Mouse (Mus musculus): ENCODE measurements around the gene A830018L16Rik.
"Not testable (repeated sequence)": the region's sequence is repeated elsewhere in the genome, so short reads cannot be mapped to it uniquely, and the experiment has no call there.

A830018L16Rik gene

GRCm38 (mm10) chr1:11413894-11414556 lies at the start of gene A830018L16Rik:
TSS of gene A830018L16Rik (plus strand) at chr1:11414105.
- DNase-seq (ENCODE audit: low read depth, low spot score) = peak; percentile 63

GRCm38 (mm10) chr1:11385846-11386245 lies 28.1 kb upstream of the A830018L16Rik start:
- DNase-seq (ENCODE audit: low read depth, low spot score) = no peak

- no peak for DNase-seq (ENCODE audit: low read depth, low spot score)
These were observed 18.5 kb upstream of the A830018L16Rik start for GRCm38 (mm10) chr1:11395408-11395807.

- DNase-seq (ENCODE audit: low read depth, low spot score) = no peak
These were observed 17.7 kb upstream of the A830018L16Rik start for GRCm38 (mm10) chr1:11395996-11396736.

GRCm38 (mm10) chr1:11401159-11401558 lies 12.7 kb upstream of the A830018L16Rik start:
- DNase-seq (ENCODE audit: low read depth, low spot score) = no peak

GRCm38 (mm10) chr1:11405527-11405926 lies 8.4 kb upstream of the A830018L16Rik start:
- no peak for DNase-seq (ENCODE audit: low read depth, low spot score)

- DNase-seq (ENCODE audit: low read depth, low spot score) = no peak
These were observed 7.9 kb upstream of the A830018L16Rik start for GRCm38 (mm10) chr1:11406026-11406425.

- DNase-seq (ENCODE audit: low read depth, low spot score) = no peak
These were observed 655 bp downstream of the A830018L16Rik start for GRCm38 (mm10) chr1:11414560-11414959.

- no peak for DNase-seq (ENCODE audit: low read depth, low spot score)
These were observed 13.4 kb downstream of the A830018L16Rik start for GRCm38 (mm10) chr1:11427310-11427709.

GRCm38 (mm10) chr1:11458353-11458752 lies 44.4 kb downstream of the A830018L16Rik start:
- DNase-seq (ENCODE audit: low read depth, low spot score) = peak; percentile 4

GRCm38 (mm10) chr1:11466325-11466724 lies 52.4 kb downstream of the A830018L16Rik start:
- DNase-seq (ENCODE audit: low read depth, low spot score) = no peak

GRCm38 (mm10) chr1:11467065-11467643 lies 53.2 kb downstream of the A830018L16Rik start:
- DNase-seq (ENCODE audit: low read depth, low spot score) = no peak

GRCm38 (mm10) chr1:11492936-11493335 lies 79.0 kb downstream of the A830018L16Rik start:
- DNase-seq (ENCODE audit: low read depth, low spot score) = no peak

GRCm38 (mm10) chr1:11501556-11501955 lies 87.7 kb downstream of the A830018L16Rik start:
- DNase-seq (ENCODE audit: low read depth, low spot score) = no peak

- DNase-seq (ENCODE audit: low read depth, low spot score) = not testable (repeated sequence)
These were observed 135.9 kb downstream of the A830018L16Rik start for GRCm38 (mm10) chr1:11549810-11550209.

- DNase-seq (ENCODE audit: low read depth, low spot score) = peak; percentile 4
These were observed 151.4 kb downstream of the A830018L16Rik start for GRCm38 (mm10) chr1:11565309-11565708.

GRCm38 (mm10) chr1:11566730-11567129 lies 152.8 kb downstream of the A830018L16Rik start:
- no peak for DNase-seq (ENCODE audit: low read depth, low spot score)

- no peak for DNase-seq (ENCODE audit: low read depth, low spot score)
These were observed 153.5 kb downstream of the A830018L16Rik start for GRCm38 (mm10) chr1:11567300-11567885.

- DNase-seq (ENCODE audit: low read depth, low spot score) = no peak
These were observed 156.4 kb downstream of the A830018L16Rik start for GRCm38 (mm10) chr1:11570274-11570673.

GRCm38 (mm10) chr1:11573462-11573861 lies 159.6 kb downstream of the A830018L16Rik start:
- DNase-seq (ENCODE audit: low read depth, low spot score) = no peak

GRCm38 (mm10) chr1:11580026-11580425 lies 166.1 kb downstream of the A830018L16Rik start:
- DNase-seq (ENCODE audit: low read depth, low spot score) = no peak

GRCm38 (mm10) chr1:11588305-11588704 lies 174.4 kb downstream of the A830018L16Rik start:
- DNase-seq (ENCODE audit: low read depth, low spot score) = no peak
